Mouse (Mus musculus): ENCODE measurements around the gene Kat2a. TPM values are rescaled to one million over a fixed set of nuclear protein-coding genes. Genes with fewer than 3 reads are reported as not detected.
A peak's percentile ranks its signal among the peaks of the same experiment; 100 is the strongest.
"Not testable (repeated sequence)": the region's sequence is repeated elsewhere in the genome, so short reads cannot be mapped to it uniquely, and the experiment has no call there.

Kat2a gene
- total RNA-seq, 2 experiments from 2014 or later, result 63.2 to 63.3 TPM

DNA sequence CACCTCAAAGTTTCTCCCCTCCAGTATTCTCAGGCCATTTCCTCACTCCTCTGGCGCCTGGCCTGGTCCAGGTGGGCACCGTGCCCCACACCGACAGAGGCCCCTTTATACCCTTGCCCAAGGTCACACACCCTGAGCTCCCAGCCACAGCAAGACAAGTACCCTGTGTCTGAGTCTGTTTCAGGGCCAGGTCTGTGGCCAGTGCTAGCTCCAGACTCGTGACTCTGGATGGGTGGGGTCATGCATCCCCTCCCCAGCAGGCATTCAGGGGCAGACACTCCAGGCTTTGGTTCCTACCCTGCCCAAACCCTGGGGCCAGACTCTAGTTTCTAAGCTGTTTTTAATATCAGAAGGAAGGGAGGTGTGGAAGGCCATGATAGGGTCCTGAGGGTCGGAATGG, 30.4 kb downstream of the Kat2a start:
- no peak for DNase-seq (ENCODE audit: low spot score in 2 of 2)

DNA sequence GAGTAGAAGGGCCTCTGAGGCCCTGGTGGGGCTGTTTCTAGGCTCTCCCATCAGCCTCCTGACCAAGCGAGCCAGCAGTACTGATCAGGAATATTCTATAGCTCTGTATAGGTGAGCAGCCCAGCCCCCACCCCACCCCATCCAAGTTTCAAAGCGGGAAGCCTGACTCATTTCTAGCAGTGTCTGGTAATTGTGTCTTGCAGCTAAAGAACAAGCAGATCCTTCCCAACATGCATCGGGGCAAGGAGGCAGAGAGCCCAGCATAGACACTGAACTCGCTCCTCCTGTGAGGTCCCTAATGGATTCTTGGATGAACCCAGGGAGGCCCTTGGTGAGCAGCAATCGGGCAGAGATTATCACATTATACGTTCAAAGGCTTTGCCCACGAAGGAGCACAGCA, 34.5 kb downstream of the Kat2a start:
- DNase-seq (ENCODE audit: low spot score in 2 of 2), result peak; percentile 24 to 26

GRCm38 (mm10) chr11:100673169-100673568, 39.1 kb downstream of the Kat2a start:
- DNase-seq (ENCODE audit: low spot score in 2 of 2), result peak in 1 of 2 experiments; percentile 15

- no peak for DNase-seq (ENCODE audit: low spot score in 2 of 2)
These were observed 40.3 kb downstream of the Kat2a start for GRCm38 (mm10) chr11:100671956-100672355.

DNA sequence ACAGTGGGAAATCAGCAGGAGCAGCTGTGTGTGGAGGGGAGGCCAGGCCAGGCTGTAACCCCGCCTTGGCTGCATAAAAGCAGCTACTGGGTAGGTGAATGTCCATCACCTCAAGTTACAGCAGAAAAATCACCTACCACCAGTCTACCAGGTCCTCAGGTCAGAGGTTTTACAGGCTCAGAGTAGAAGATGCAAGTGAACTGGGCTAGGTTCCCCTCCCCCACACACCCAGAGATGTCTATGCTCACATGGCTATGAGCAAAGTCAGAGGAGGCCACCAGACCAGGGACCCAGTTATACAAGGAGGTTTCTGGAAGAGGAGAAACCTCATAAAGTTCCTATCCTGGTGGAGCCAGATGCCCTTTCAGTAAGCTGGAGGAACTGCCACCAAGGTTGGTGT, 41.2 kb downstream of the Kat2a start:
- DNase-seq (ENCODE audit: low spot score in 2 of 2), result no peak

DNA sequence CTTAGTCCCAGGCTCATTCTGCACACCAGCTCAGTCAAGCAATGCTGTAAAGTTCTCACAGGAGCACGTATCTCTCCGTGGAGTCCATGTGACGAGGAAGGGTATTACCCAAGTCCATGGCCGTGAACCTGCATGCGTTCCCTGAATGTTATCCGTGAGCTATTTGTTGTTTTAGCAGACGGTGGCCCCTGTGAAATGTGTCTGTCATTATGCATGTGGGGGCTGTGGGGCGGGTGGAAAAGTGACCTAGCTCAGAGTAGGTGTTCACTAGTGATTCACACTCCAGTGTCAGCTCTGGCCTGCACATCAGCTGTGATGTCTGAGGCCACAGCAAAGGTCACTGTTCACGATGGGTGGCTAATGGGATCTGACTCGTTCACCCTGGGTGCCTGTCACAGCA, 52.5 kb downstream of the Kat2a start:
- DNase-seq (ENCODE audit: low spot score in 2 of 2), result no peak

- no peak for DNase-seq (ENCODE audit: low spot score in 2 of 2)
These were observed 55.8 kb downstream of the Kat2a start for GRCm38 (mm10) chr11:100656458-100656857.

GRCm38 (mm10) chr11:100655589-100655988, 56.7 kb downstream of the Kat2a start:
- DNase-seq (ENCODE audit: low spot score in 2 of 2), result not testable (repeated sequence)

Other genes with a start within 250 kb of the Kat2a start
- 100 to 1,000 TPM; 104 to 106 TPM for gene Klhl11, start 239.7 kb downstream of the Kat2a start, total RNA-seq (2021)
- gene Acly, start 184.5 kb downstream of the Kat2a start, total RNA-seq (2021), result 100 to 1,000 TPM; 133 to 140 TPM
- gene Ttc25, start 166.9 kb downstream of the Kat2a start, total RNA-seq (2021), result 1 to 10 TPM in 1 of 2 experiments, under 1 TPM in 1; 0.98 to 1.5 TPM
- gene Cnp, start 137.6 kb downstream of the Kat2a start, total RNA-seq (2021), result 100 to 1,000 TPM in 1 of 2 experiments, 10 to 100 TPM in 1; 92.4 to 131 TPM
- gene Nkiras2, start 93.2 kb downstream of the Kat2a start, total RNA-seq (2021), result 10 to 100 TPM; 11.7 to 13.0 TPM
- gene Dnajc7, start 92.3 kb downstream of the Kat2a start, total RNA-seq (2021), result 100 to 1,000 TPM; 258 to 267 TPM
- gene Zfp385c, start 20.0 kb downstream of the Kat2a start, total RNA-seq (2021), result under 1 TPM; 0.35 to 0.66 TPM
- gene Dhx58, start 8.2 kb downstream of the Kat2a start, total RNA-seq (2021), result 1 to 10 TPM; 1.8 to 2.4 TPM
- gene Hspb9, start 1.4 kb upstream of the Kat2a start, total RNA-seq (2021), result not detected
- 100 to 1,000 TPM; 152 to 162 TPM for gene Rab5c, start 25.8 kb upstream of the Kat2a start, total RNA-seq (2021)
- gene Kcnh4, start 47.5 kb upstream of the Kat2a start, total RNA-seq (2021), result 10 to 100 TPM; 12.9 to 15.9 TPM
- not detected for gene Hcrt, start 50.5 kb upstream of the Kat2a start, total RNA-seq (2021)
- 1 to 10 TPM; 7.0 to 8.6 TPM for gene Ghdc, start 58.5 kb upstream of the Kat2a start, total RNA-seq (2021)
- gene Stat5b, start 138.3 kb upstream of the Kat2a start, total RNA-seq (2021), result 10 to 100 TPM; 26.8 to 28.0 TPM
- gene Stat5a, start 146.9 kb upstream of the Kat2a start, total RNA-seq (2021), result 1 to 10 TPM; 1.8 to 2.5 TPM
- gene Stat3, start 227.1 kb upstream of the Kat2a start, total RNA-seq (2021), result 10 to 100 TPM; 38.8 to 46.7 TPM

All from left cerebral cortex, adult 18-20 months (tissue).